Mouse (Mus musculus) bone marrow, adult 2 months (tissue): Measurements from ENCODE around the gene Akap2.

Experiments used
- CTCF ChIP-seq: fragments of 200-500 bp; IDR thresholded peaks from 2 replicates; pipeline ENCODE4 v1.5.1; 2011; ENCODE audit warnings: low read length, control low read depth; ENCODE audit not compliant: control insufficient read depth, insufficient read depth
- POLR2A ChIP-seq: fragments of 200-500 bp; IDR thresholded peaks from 2 replicates; pipeline ENCODE4 v1.6.1; 2011; ENCODE audit warnings: low read depth, mild to moderate bottlenecking, control low read depth, low read length, borderline replicate concordance; ENCODE audit not compliant: control insufficient read depth

DNA sequence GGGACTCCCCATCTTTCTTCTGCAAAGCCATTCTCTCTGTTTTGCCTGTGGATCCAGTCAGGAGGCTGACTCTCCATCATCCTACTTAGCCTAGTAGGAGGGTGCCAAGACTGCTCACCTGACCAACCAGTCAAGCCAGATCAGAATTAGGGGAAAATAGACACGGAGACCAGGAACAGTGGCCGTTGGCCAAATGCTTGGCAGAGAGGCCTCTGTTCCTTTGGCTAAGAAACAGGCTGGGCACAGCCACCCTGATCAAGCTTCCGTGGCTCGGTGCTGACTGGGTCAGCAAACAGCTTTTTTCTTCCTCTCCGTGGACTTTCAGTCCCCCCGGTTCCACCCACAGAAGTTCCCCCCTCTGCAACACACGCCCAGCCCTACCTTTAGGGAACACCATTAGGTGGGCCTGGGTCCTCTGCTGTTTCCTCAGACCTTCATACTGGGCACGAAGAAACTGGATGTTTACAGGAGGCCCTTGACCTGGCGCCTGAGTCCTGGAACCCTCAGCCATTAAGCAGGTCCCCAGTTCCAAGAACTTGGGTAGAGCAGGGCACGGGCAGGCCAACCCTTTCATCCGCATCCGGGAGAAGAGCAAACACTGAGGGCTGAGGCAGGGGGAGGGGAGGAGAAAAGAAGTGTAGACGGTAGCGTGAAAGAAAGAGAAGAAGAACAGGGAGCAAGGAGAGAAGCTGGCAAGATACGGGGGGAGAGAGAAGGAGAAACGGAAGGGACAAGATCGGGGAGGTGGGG lies 197.9 kb downstream of the Akap2 start:
- TF ChIP-seq CTCF (no peak), POLR2A (no peak)
